Mouse (Mus musculus) adrenal gland, postnatal 0 days (tissue): Measurements from ENCODE around the gene Vsx1. TPM values are rescaled to one million over a fixed set of nuclear protein-coding genes. Genes with fewer than 3 reads are reported as not detected.

Source experiments
- polyA plus RNA-seq: library from polyadenylated mRNA; unstranded; fragments of >200 nt; fragmentation: Nextera tagmentation; extraction: Ambion mirVana; gene quantifications from 2 replicates; pipeline ENCODE4 v1.2.1, GENCODE M21; 2015

The Vsx1 gene
- polyA plus RNA-seq = not detected in 2 replicates

DNA sequence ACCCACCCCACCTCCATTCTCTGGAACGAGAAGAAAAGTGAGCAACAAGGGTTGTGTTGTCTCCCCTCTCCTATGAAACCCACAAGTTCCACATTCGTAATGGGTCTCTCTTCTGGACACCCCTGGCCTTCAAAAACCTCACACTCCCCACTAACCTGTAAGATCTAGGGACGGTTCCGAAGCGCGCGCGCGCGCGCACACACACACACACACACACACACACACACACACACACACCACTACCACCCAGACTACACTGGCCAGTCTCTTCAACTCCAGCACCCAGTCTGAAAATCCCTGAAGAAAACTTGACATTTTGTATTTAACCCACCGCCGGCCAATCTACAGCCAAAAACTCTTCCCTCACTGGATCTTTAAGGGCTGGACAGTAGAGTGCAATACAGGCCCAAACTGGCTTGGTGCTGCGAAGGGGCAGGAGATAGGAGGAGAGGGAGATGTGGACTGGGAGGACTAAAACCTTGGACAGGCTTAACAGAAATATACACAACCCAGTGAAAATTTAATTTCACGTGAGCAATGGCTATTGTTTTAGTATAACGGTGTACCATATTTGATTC is at the start of gene Vsx1:
TSS of gene Vsx1 (minus strand) at position 138 of the 578 bp plus-strand sequence.

DNA sequence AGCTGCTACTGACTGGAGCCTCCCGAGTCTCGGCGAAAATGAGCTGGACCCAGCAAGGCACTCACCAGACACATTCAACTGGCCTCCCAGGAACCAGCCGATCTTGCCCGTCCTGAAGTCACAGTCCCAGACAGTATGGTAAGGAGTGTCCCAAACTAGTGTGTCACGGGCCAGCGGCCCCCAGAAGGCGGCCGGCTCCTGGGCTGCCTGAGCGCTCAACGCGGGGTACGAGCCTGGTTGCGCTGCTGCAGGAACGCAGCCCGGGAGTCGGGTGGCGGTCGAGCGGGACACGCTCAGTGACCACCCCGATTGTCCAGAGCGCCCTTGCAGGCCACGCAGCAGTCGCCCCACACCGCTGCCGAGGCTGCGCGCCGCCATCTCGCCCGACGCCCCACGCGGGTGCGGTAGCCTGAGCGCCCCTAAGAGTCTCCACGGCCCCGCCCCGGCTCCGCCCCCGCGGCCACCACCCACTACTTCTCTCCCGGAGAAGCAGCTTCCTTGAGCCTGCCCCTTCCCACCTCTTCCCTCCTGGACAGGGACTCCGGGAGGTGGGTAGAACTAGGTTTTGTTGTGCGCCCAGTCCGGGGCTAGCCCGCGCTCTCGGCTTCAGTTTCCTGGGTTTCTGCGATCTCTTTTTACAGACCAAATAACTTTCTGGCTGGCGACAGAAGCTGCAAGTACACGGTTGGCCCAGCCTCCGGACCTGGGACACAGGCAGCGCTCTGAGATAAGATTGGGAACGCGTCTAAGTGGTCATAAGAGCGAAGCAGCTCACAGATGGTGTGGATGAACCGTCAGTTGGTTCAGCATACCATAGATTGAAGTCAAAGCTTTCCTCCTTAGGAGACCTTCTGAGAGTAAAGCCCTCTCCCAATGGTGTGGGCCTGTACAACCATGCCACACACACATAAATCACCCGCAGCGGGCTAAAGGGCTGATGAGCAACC is 21.1 kb downstream of the Vsx1 start, which contains the start of gene Acss1:
TSS of gene Acss1 (minus strand) at position 681 of the 947 bp plus-strand sequence.

Other genes starting within 250 kb of the Vsx1 start
- 3.3 and 4.1 TPM in 2 replicates for gene Zfp442, start 237.9 kb downstream of the Vsx1 start, polyA plus RNA-seq
- gene Zfp345, start 204.3 kb downstream of the Vsx1 start, polyA plus RNA-seq = 0.46 and 0.49 TPM in 2 replicates
- gene Cst7, start 118.9 kb downstream of the Vsx1 start, polyA plus RNA-seq = 0.80 and 0.95 TPM in 2 replicates
- gene Apmap, start 80.8 kb downstream of the Vsx1 start, polyA plus RNA-seq = 51.0 and 71.6 TPM in 2 replicates
- gene Acss1, start 20.9 kb downstream of the Vsx1 start, polyA plus RNA-seq = 4.5 and 6.2 TPM in 2 replicates
- 8.9 TPM in 2 replicates for gene Entpd6, start 59.7 kb upstream of the Vsx1 start, polyA plus RNA-seq
- gene Pygb, start 97.4 kb upstream of the Vsx1 start, polyA plus RNA-seq = 37.4 and 52.9 TPM in 2 replicates
- gene Abhd12, start 215.4 kb upstream of the Vsx1 start, polyA plus RNA-seq = 57.7 and 62.9 TPM in 2 replicates
- gene Gins1, start 216.0 kb upstream of the Vsx1 start, polyA plus RNA-seq = 13.5 and 13.8 TPM in 2 replicates